Mouse (Mus musculus) liver, postnatal 0 days (tissue): ENCODE data around the gene Vasn.

Experiments used
- CTCF ChIP-seq: sonication (generic); IDR thresholded peaks from 2 replicates; pipeline ENCODE4 v1.5.1; 2016; ENCODE audit warnings: antibody characterized with exemption, low read depth
- EP300 ChIP-seq: IDR thresholded peaks from 2 replicates; pipeline ENCODE4 v1.6.1; 2016; ENCODE audit warnings: antibody characterized with exemption, low read depth, mild to moderate bottlenecking

DNA sequence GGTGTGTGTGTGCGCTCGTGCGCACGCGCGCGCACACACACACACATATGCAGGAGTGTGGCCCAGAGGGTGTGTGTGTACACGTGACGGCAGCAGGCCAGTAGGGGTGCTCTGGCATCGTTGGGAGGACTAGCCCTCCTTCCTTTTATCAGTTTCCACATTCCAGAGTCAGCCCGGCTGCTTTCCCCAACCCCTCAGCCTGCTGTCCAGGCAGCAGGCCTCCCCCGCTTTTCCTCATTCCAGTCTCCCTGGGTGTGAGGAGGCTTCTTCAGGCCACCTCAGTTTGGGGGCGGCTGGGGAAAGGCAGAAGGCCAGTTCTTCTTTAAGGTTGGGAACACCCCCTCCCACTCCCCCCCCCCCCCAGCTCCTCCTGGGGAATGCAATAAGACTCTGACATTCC lies 2.4 kb downstream of the Vasn start:
- TF ChIP-seq CTCF (no peak), EP300 (no peak)
